Mouse (Mus musculus): ENCODE measurements around the gene Vwa1.
A peak's percentile ranks its signal among the peaks of the same experiment; 100 is the strongest.

The Vwa1 gene

GRCm38 (mm10) chr4:155780895-155781294 lies 6.4 kb upstream of the Vwa1 start:
- no peak for DNase-seq (ENCODE audit: low spot score)

GRCm38 (mm10) chr4:155779498-155779897 lies 5.0 kb upstream of the Vwa1 start:
- DNase-seq (ENCODE audit: low spot score) = no peak

- no peak for DNase-seq (ENCODE audit: low spot score)
Measured at GRCm38 (mm10) chr4:155777816-155778215, 3.3 kb upstream of the Vwa1 start.

- no peak for DNase-seq (ENCODE audit: low spot score)
Measured at GRCm38 (mm10) chr4:155776704-155777335, 2.3 kb upstream of the Vwa1 start.

- no peak for DNase-seq (ENCODE audit: low spot score)
Measured at GRCm38 (mm10) chr4:155775855-155776254, 1.4 kb upstream of the Vwa1 start.

GRCm38 (mm10) chr4:155774971-155775740 lies 658 bp upstream of the Vwa1 start:
- no peak for DNase-seq (ENCODE audit: low spot score)

- no peak for DNase-seq (ENCODE audit: low spot score)
Measured at GRCm38 (mm10) chr4:155773335-155774078, 991 bp downstream of the Vwa1 start.

GRCm38 (mm10) chr4:155772786-155773185 lies 1.7 kb downstream of the Vwa1 start:
- no peak for DNase-seq (ENCODE audit: low spot score)

GRCm38 (mm10) chr4:155771706-155772105 lies 2.8 kb downstream of the Vwa1 start:
- no peak for DNase-seq (ENCODE audit: low spot score)

GRCm38 (mm10) chr4:155770626-155771025 lies 3.9 kb downstream of the Vwa1 start:
- DNase-seq (ENCODE audit: low spot score) = no peak

GRCm38 (mm10) chr4:155769880-155770512 lies 4.5 kb downstream of the Vwa1 start:
- DNase-seq (ENCODE audit: low spot score) = peak; percentile 82

- no peak for DNase-seq (ENCODE audit: low spot score)
Measured at GRCm38 (mm10) chr4:155769496-155769879, 5.0 kb downstream of the Vwa1 start.

- DNase-seq (ENCODE audit: low spot score) = no peak
Measured at GRCm38 (mm10) chr4:155762357-155762756, 12.1 kb downstream of the Vwa1 start.

- no peak for DNase-seq (ENCODE audit: low spot score)
Measured at GRCm38 (mm10) chr4:155761356-155762099, 13.0 kb downstream of the Vwa1 start.

- DNase-seq (ENCODE audit: low spot score) = peak; percentile 85
Measured at GRCm38 (mm10) chr4:155760613-155761355, 13.7 kb downstream of the Vwa1 start, which contains the start of gene Atad3a. Atad3a (minus strand) TSS chr4:155761093.

GRCm38 (mm10) chr4:155759862-155760612 lies 14.5 kb downstream of the Vwa1 start:
- no peak for DNase-seq (ENCODE audit: low spot score)

- DNase-seq (ENCODE audit: low spot score) = no peak
Measured at GRCm38 (mm10) chr4:155757011-155757410, 17.5 kb downstream of the Vwa1 start.

GRCm38 (mm10) chr4:155746575-155747490 lies 27.7 kb downstream of the Vwa1 start:
- DNase-seq (ENCODE audit: low spot score) = no peak

- DNase-seq (ENCODE audit: low spot score) = no peak
Measured at GRCm38 (mm10) chr4:155746036-155746548, 28.4 kb downstream of the Vwa1 start.

Data from layer of hippocampus, adult 9-10 months (tissue).